ENCODE assay signal across 23 mouse cellular contexts in the genomic region with DNA sequence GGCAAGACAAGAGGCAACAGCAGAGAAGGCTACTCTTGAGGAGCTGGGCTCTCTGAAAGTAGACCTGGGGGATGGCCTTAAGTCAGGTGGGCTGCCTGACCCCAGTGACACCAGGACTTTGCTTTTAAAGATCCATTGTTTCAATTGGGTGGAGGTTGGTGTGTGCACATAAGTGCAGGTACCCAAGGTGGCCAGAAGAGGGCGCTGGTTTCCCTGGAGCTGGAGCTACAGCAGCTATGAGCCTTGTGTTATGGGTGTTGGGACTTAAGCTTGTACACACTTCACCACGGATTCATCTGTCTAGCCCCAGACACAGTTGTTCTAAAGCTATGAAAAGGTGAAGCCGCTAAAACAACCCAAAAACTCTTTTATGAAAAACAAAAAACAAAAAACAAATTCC.
DNase-seq lines count a peak whose midpoint lies in the region; ATAC-seq and TF ChIP-seq lines count a peak whose summit lies in the region.
"Had no signal": no experiment of that assay in that cellular context is flagged by ENCODE, and none has a peak within 500 bp of the region (broad histone marks: within the 10 kb centered on the region; RNA-seq: fewer than 3 reads in every experiment).

No protein-coding gene starts in this region.

- no peak overlapping the region for H3K27ac ChIP-seq in heart, adult 2 months
- no peak overlapping the region for H3K27ac ChIP-seq in liver, embryonic 14.5 days
- H3K27ac ChIP-seq: embryonic facial prominence, embryonic 13.5 days; heart, embryonic 10.5 days; hindbrain, embryonic 15.5 days; limb, embryonic 10.5 days; liver, embryonic 13.5 days; macrophage; midbrain, embryonic 13.5 days; stomach, embryonic 15.5 days had no signal

- ATAC-seq in liver, embryonic 14.5 days (ENCODE audit: insufficient read depth): no peak
- ATAC-seq: midbrain, embryonic 13.5 days had no signal

- no peak for TF ChIP-seq POLR2A in heart, adult 2 months (IDR thresholded peaks at IDR 0.05; ENCODE audit: insufficient read depth, low read depth, low read length)
- no peak for TF ChIP-seq POLR2A in brain, embryonic 14.5 days (IDR thresholded peaks at IDR 0.05; ENCODE audit: borderline replicate concordance, extremely low read depth, insufficient read depth, insufficient read length, poor library complexity, severe bottlenecking)

- TF ChIP-seq EP300 in heart, adult 2 months (IDR thresholded peaks at IDR 0.05; ENCODE audit: insufficient read depth, low read depth, low read length): no peak
- no peak for TF ChIP-seq EP300 in liver, embryonic 14.5 days (IDR thresholded peaks at IDR 0.05; ENCODE audit: low read depth)

- no peak overlapping the region for H3K9ac ChIP-seq in heart, adult 2 months (ENCODE audit: low read depth, low read length)
- H3K9ac ChIP-seq in liver, embryonic 14.5 days (replicated peaks): no peak overlapping the region
- H3K9ac ChIP-seq: embryonic facial prominence, embryonic 13.5 days; hindbrain, embryonic 15.5 days; liver, embryonic 13.5 days; midbrain, embryonic 13.5 days; stomach, embryonic 15.5 days had no signal

- H3K4me3 ChIP-seq in heart, adult 2 months: no peak overlapping the region
- no peak overlapping the region for H3K4me3 ChIP-seq in liver, embryonic 14.5 days (ENCODE audit: insufficient read depth in 1 of 2, low read depth in 2 of 2, low read length in 2 of 2)
- H3K4me3 ChIP-seq in E14TG2a.4 (replicated peaks; ENCODE audit: low read length): no peak overlapping the region
- H3K4me3 ChIP-seq: embryonic facial prominence, embryonic 13.5 days; heart, embryonic 10.5 days; hindbrain, embryonic 15.5 days; limb, embryonic 10.5 days; liver, embryonic 13.5 days; midbrain, embryonic 13.5 days; stomach, embryonic 15.5 days had no signal

- H3K9me3 ChIP-seq in liver, embryonic 14.5 days (ENCODE audit: control insufficient read depth, low read length): no peaks in the 10 kb centered on the region
- H3K9me3 ChIP-seq in E14TG2a.4 (ENCODE audit: low read length): peaks cover 5% of the 10 kb centered on the region
- H3K9me3 ChIP-seq: embryonic facial prominence, embryonic 13.5 days; heart, embryonic 10.5 days; hindbrain, embryonic 15.5 days; limb, embryonic 10.5 days; midbrain, embryonic 13.5 days; stomach, embryonic 15.5 days had no signal

- H3K79me2 ChIP-seq in heart, adult 2 months (replicated peaks; ENCODE audit: control insufficient read depth, insufficient read depth, low read length): no peaks in the 10 kb centered on the region

- peak; percentile 21; the same call in 1 of the 2 replicates for TF ChIP-seq CTCF in heart, adult 2 months (IDR thresholded peaks at IDR 0.05)
- TF ChIP-seq CTCF in liver, embryonic 14.5 days (IDR thresholded peaks at IDR 0.05; ENCODE audit: low read depth): peak; percentile 42
- TF ChIP-seq CTCF in E14TG2a.4 (conservative IDR thresholded peaks at IDR 0.05; ENCODE audit: low read length): peak; percentile 77
- TF ChIP-seq CTCF in brain, embryonic 14.5 days (IDR thresholded peaks at IDR 0.05; ENCODE audit: borderline replicate concordance, extremely low read depth, insufficient read depth, insufficient read length): peak; percentile 34; the same call in 1 of the 2 replicates

- no peaks in the 10 kb centered on the region for H3K4me1 ChIP-seq in heart, adult 2 months (ENCODE audit: control insufficient read depth, insufficient read depth, low read length)
- no peaks in the 10 kb centered on the region for H3K4me1 ChIP-seq in liver, embryonic 14.5 days (replicated peaks; ENCODE audit: control insufficient read depth in 2 of 2, insufficient read depth in 2 of 2, low read length in 1 of 2)
- H3K4me1 ChIP-seq in E14TG2a.4 (replicated peaks; ENCODE audit: low read depth, low read length): no peaks in the 10 kb centered on the region
- H3K4me1 ChIP-seq: liver, embryonic 13.5 days had no signal

- WGBS in heart, adult 2 months: 78% methylated on average over 3 of the region's 3 CpGs
- WGBS in liver, embryonic 14.5 days (ENCODE audit: insufficient replicate concordance): 42% methylated on average over 3 of the region's 3 CpGs

- no peaks in the 10 kb centered on the region for H3K27me3 ChIP-seq in heart, adult 2 months (ENCODE audit: control insufficient read depth, insufficient read depth, low read length)
- no peaks in the 10 kb centered on the region for H3K27me3 ChIP-seq in liver, embryonic 14.5 days (ENCODE audit: control insufficient read depth, insufficient read depth, low read length)
- 0 out of 2 replicates have a peak, but pooled peaks cover 2% of the 10 kb centered on the region for H3K27me3 ChIP-seq in E14TG2a.4 (ENCODE audit: insufficient read depth, low read length)
- H3K27me3 ChIP-seq: embryonic facial prominence, embryonic 13.5 days; hindbrain, embryonic 15.5 days; liver, embryonic 13.5 days; midbrain, embryonic 13.5 days; stomach, embryonic 15.5 days had no signal

- H3K4me2 ChIP-seq in liver, embryonic 14.5 days (ENCODE audit: low read depth): no peak overlapping the region
- H3K4me2 ChIP-seq: embryonic facial prominence, embryonic 13.5 days; hindbrain, embryonic 15.5 days; liver, embryonic 13.5 days; midbrain, embryonic 13.5 days; stomach, embryonic 15.5 days had no signal

- DNase-seq in heart, adult 2 months: no peak
- no peak for DNase-seq in heart, adult 8-10 months (ENCODE audit: low spot score)
- no peak for DNase-seq in liver, embryonic 14.5 days (ENCODE audit: low read depth in 3 of 3, low spot score in 3 of 3)
- DNase-seq in liver: no peak
- DNase-seq in brain, embryonic 14.5 days (ENCODE audit: low read depth): no peak
- no peak for DNase-seq in cerebellum, adult 11-12 months
- DNase-seq in layer of hippocampus, adult 8-10 months (ENCODE audit: low spot score in 2 of 2): no peak
- DNase-seq: adrenal gland, adult 8-10 months; cerebellum, adult 18-20 months; gastrocnemius, postnatal 25 days; kidney, adult 18-20 months; kidney, postnatal 4 days; layer of hippocampus, postnatal 36 days; liver, embryonic 13.5 days; thymus, postnatal 14 days had no signal

- intact Hi-C loops in heart, adult 2 months (cut with DNase I): no loop called here

- H3K36me3 ChIP-seq in heart, adult 2 months (ENCODE audit: control insufficient read depth, insufficient read depth, low read length): no peaks in the 10 kb centered on the region
- no peaks in the 10 kb centered on the region for H3K36me3 ChIP-seq in liver, embryonic 14.5 days (replicated peaks; ENCODE audit: control insufficient read depth, insufficient read depth, low read depth)
- H3K36me3 ChIP-seq in E14TG2a.4 (ENCODE audit: insufficient read depth, low read length): no peaks in the 10 kb centered on the region
- H3K36me3 ChIP-seq: embryonic facial prominence, embryonic 13.5 days; heart, embryonic 10.5 days; hindbrain, embryonic 15.5 days; limb, embryonic 10.5 days; liver, embryonic 13.5 days; midbrain, embryonic 13.5 days; stomach, embryonic 15.5 days had no signal

Comparison
In these comparisons a context has a peak if more than half of its experiments do, and no peak if none do; other contexts are left out.
1. CTCF ChIP-seq: peak in every context shown above with its lines; median percentile 77 in E14TG2a.4; 42 in liver, embryonic 14.5 days; 34 in brain, embryonic 14.5 days; 21 in heart, adult 2 months.